Mouse (Mus musculus) G1E (cell line): ENCODE measurements around the gene Zfp760. TPM values are rescaled to one million over a fixed set of nuclear protein-coding genes. Genes with fewer than 3 reads are reported as not detected.

Experiments used
- ATAC-seq: 2 replicates; pipeline ENCODE4 v1.8.0; 2016; ENCODE audit warnings: mild to moderate bottlenecking; ENCODE audit not compliant: insufficient number of reproducible peaks, poor library complexity, low FRiP score, severe bottlenecking; ENCODE audit errors: extremely low read depth
- DNase-seq: peaks from one replicate; pipeline ENCODE4 v3.0.0; 2012; ENCODE audit warnings: low spot score
- H3K27me3 ChIP-seq: 2 replicates; pipeline ENCODE4 v1.6.1; 2012; ENCODE audit warnings: mild to moderate bottlenecking, low read length, inconsistent platforms; ENCODE audit not compliant: insufficient read depth
- H3K36me3 ChIP-seq: replicated peaks from 2 replicates; pipeline ENCODE3; 2012; ENCODE audit warnings: mild to moderate bottlenecking, inconsistent platforms
- H3K4me1 ChIP-seq: 2 replicates; pipeline ENCODE4 v1.6.1; 2012; ENCODE audit warnings: low read depth, low read length, inconsistent platforms, mixed read lengths; ENCODE audit not compliant: insufficient read depth
- H3K4me3 ChIP-seq: 2 replicates; pipeline ENCODE4 v1.5.1; 2012; ENCODE audit warnings: low read depth, mild to moderate bottlenecking, inconsistent platforms, low read length, moderate library complexity, mixed read lengths
- H3K9me3 ChIP-seq: replicated peaks from 2 replicates; pipeline ENCODE4 v1.6.1; 2012; ENCODE audit warnings: inconsistent platforms
- CTCF ChIP-seq: IDR thresholded peaks from 2 replicates; pipeline ENCODE4 v1.5.1; 2012; ENCODE audit warnings: low read depth, low read length, inconsistent platforms, mixed read lengths
- GATA1 ChIP-seq: IDR thresholded peaks from 2 replicates; pipeline ENCODE4 v1.6.1; 2012; ENCODE audit warnings: borderline replicate concordance, low read length, inconsistent platforms, mixed read lengths
- GATA2 ChIP-seq: IDR thresholded peaks from 2 replicates; pipeline ENCODE4 v1.6.1; 2012; ENCODE audit warnings: low read depth, low read length, inconsistent platforms, borderline replicate concordance
- POLR2AphosphoS5 ChIP-seq: IDR thresholded peaks from 2 replicates; pipeline ENCODE4 v1.6.1; 2012; ENCODE audit warnings: low read depth, low read length, inconsistent platforms; ENCODE audit not compliant: insufficient replicate concordance
- TAL1 ChIP-seq: conservative IDR thresholded peaks from 2 replicates; pipeline ENCODE4 v1.6.1; 2012; ENCODE audit warnings: low read depth, low read length, inconsistent platforms, mixed read lengths
- polyA plus RNA-seq: library from polyadenylated mRNA; stranded (reverse); fragments of >175 nt; gene quantifications from 2 replicates; pipeline ENCODE4 v1.2.3, GENCODE M21; 2012
- total RNA-seq, 2 experiments: library from RNA; stranded (forward) in 1 of 2; stranded (reverse) in 1 of 2; fragments of 200-1000 nt in 1 of 2; fragments of >200 nt in 1 of 2; fragmentation: Nextera tagmentation in 1 of 2; gene quantifications; 2 replicates each; pipeline ENCODE4 v1.2.3; 2014 to 2017

The Zfp760 gene
- total and polyA plus RNA-seq, 3 experiments = 1.2 to 21.4 (median 14.5) TPM

DNA sequence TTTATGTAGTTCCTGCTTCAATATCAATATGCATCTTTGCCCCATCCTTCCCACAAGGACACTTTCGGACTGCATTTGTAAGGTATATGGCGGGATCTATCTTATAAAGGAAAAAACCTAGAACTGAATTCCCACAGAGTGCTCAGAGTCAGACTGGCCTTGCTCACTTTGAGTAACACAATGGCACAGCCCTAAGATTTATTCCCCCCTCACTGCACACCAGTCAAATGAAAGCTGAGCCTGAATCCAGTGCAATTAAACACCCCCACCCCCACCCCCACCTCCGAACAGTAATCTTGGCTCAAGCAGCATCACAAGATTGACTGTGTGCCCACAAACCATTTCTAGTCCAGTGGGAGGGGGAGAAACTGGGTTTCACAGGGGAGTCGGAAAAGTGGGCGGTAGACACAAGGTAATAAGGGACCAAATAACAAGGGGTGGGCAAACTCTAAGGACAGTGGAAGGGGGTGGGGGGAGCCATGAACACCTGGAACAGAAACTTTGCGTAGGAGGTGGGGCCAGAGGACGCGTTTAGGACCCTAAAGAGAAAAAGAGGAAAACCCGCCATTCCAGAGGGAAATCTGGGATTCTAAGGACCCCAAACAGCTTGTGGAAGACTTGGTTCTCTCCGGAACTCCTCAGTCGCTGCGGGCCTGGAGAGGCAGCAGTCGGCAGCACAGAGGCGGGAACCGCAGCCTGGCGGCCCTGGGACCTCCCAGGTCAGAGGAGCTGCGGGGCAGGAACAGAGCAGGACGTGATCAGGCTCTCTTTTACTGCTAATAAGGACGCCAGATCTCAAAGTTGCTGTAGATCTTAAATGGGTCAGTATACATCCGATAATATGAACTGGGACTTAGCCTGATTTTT, 46.0 kb downstream of the Zfp760 start:
- ATAC-seq (no peak), DNase-seq (no peak)
- no peaks in the 10 kb centered on the region for H3K4me1 ChIP-seq
- TF ChIP-seq POLR2AphosphoS5 (no peak), GATA1 (no peak), GATA2 (no peak), TAL1 (no peak), CTCF (no peak)
- no peaks in the 10 kb centered on the region; the same call in 1 of the 2 replicates for H3K27me3 ChIP-seq
- no peaks in the 10 kb centered on the region for H3K36me3 ChIP-seq
- no peaks in the 10 kb centered on the region for H3K9me3 ChIP-seq
- H3K4me3 ChIP-seq = no peak overlapping the region

DNA sequence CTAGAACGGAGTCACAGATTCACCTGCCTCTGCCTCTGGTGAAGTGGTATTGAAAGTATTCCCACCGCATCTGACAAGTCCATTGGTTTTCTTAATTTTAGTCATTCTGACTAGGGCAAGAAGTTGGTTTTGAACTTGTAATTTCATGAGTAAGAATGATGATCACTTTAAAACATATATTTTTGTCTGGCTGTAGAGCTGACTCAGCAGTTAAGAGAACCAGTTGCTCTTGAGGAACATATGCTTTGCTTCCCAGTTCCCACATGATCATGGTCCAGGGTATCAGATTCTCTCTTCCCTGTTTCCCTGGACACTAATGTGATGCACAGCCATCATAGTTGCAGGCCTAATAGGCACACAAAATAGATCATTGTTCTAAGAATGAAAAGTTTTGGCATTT, 62.8 kb downstream of the Zfp760 start:
- Histone ChIP-seq H3K36me3 (no peaks in the 10 kb centered on the region), H3K4me1 (no peaks in the 10 kb centered on the region)
- DNase-seq = no peak

More for the DNA sequence above, 62.8 kb downstream of the Zfp760 start:
- no peak for ATAC-seq
- Histone ChIP-seq H3K27me3 (no peaks in the 10 kb centered on the region), H3K9me3 (no peaks in the 10 kb centered on the region), H3K4me3 (no peak overlapping the region)
- no peak for TF ChIP-seq POLR2AphosphoS5
- TF ChIP-seq GATA2 = no peak
- TF ChIP-seq GATA1 = no peak
- no peak for TF ChIP-seq TAL1
- TF ChIP-seq CTCF = no peak

Other genes with a start within 250 kb of the Zfp760 start
- gene Zfp53, start 218.7 kb upstream of the Zfp760 start, total RNA-seq (2014; fragmentation: Nextera tagmentation) = 15.1 and 15.3 TPM in 2 replicates
- 8.5 and 8.7 TPM in 2 replicates for gene Zfp53, start 218.7 kb upstream of the Zfp760 start, total RNA-seq (2017)
- gene Zfp53, start 218.7 kb upstream of the Zfp760 start, polyA plus RNA-seq = 2.6 and 2.9 TPM in 2 replicates
- gene Zfp52, start 172.2 kb upstream of the Zfp760 start, total RNA-seq (2014; fragmentation: Nextera tagmentation) = 5.7 and 7.8 TPM in 2 replicates
- 6.9 and 7.4 TPM in 2 replicates for gene Zfp52, start 172.2 kb upstream of the Zfp760 start, total RNA-seq (2017)
- 0.36 and 0.61 TPM in 2 replicates for gene Zfp52, start 172.2 kb upstream of the Zfp760 start, polyA plus RNA-seq
- gene Zfp948, start 140.7 kb upstream of the Zfp760 start, total RNA-seq (2014; fragmentation: Nextera tagmentation) = 22.6 and 24.2 TPM in 2 replicates
- 11.7 and 13.8 TPM in 2 replicates for gene Zfp948, start 140.7 kb upstream of the Zfp760 start, total RNA-seq (2017)
- gene Zfp948, start 140.7 kb upstream of the Zfp760 start, polyA plus RNA-seq = 1.3 and 2.1 TPM in 2 replicates
- gene Zfp983, start 57.1 kb upstream of the Zfp760 start, total RNA-seq (2014; fragmentation: Nextera tagmentation) = 14.8 and 19.3 TPM in 2 replicates
- gene Zfp983, start 57.1 kb upstream of the Zfp760 start, total RNA-seq (2017) = 6.0 and 6.7 TPM in 2 replicates
- 0.17 and 0.18 TPM in 2 replicates for gene Zfp983, start 57.1 kb upstream of the Zfp760 start, polyA plus RNA-seq
- 12.7 TPM in 1 of 2 replicates, not detected in the other for gene Gm10226, start 15.9 kb upstream of the Zfp760 start, total RNA-seq (2014; fragmentation: Nextera tagmentation)
- gene Gm10226, start 15.9 kb upstream of the Zfp760 start, total RNA-seq (2017) = 17.8 and 19.5 TPM in 2 replicates
- gene Gm10226, start 15.9 kb upstream of the Zfp760 start, polyA plus RNA-seq = not detected in 2 replicates
- 7.6 and 8.3 TPM in 2 replicates for gene Zfp229, start 23.1 kb downstream of the Zfp760 start, total RNA-seq (2014; fragmentation: Nextera tagmentation)
- gene Zfp229, start 23.1 kb downstream of the Zfp760 start, total RNA-seq (2017) = 6.0 and 6.2 TPM in 2 replicates
- gene Zfp229, start 23.1 kb downstream of the Zfp760 start, polyA plus RNA-seq = 2.4 and 2.6 TPM in 2 replicates
- not detected in 2 replicates for gene Zfp820, start 138.0 kb downstream of the Zfp760 start, total RNA-seq (2014; fragmentation: Nextera tagmentation)
- 0.05 TPM in 1 of 2 replicates, not detected in the other for gene Zfp820, start 138.0 kb downstream of the Zfp760 start, total RNA-seq (2017)
- gene Zfp820, start 138.0 kb downstream of the Zfp760 start, polyA plus RNA-seq = not detected in 2 replicates
- gene Zfp995, start 202.2 kb downstream of the Zfp760 start, total RNA-seq (2014; fragmentation: Nextera tagmentation) = 15.5 and 16.5 TPM in 2 replicates
- gene Zfp995, start 202.2 kb downstream of the Zfp760 start, total RNA-seq (2017) = 4.8 and 5.6 TPM in 2 replicates
- 0.51 and 0.59 TPM in 2 replicates for gene Zfp995, start 202.2 kb downstream of the Zfp760 start, polyA plus RNA-seq